Mouse (Mus musculus) bone marrow, adult 2 months (tissue): ENCODE results near the gene Slc22a21. TPM values are rescaled to one million over a fixed set of nuclear protein-coding genes. Genes with fewer than 3 reads are reported as not detected.
A peak's percentile ranks its signal among the peaks of the same experiment; 100 is the strongest.
"Not testable (repeated sequence)": the region's sequence is repeated elsewhere in the genome, so short reads cannot be mapped to it uniquely, and the experiment has no call there.

Source experiments
- H3K27ac ChIP-seq: fragments of 200-500 bp; 2 replicates; pipeline ENCODE4 v1.5.1; 2012; ENCODE audit warnings: low read depth, mild to moderate bottlenecking, control low read depth, inconsistent platforms, low read length; ENCODE audit not compliant: control insufficient read depth, poor library complexity, insufficient read depth
- H3K4me1 ChIP-seq: fragments of 200-500 bp; 2 replicates; pipeline ENCODE4 v1.6.1; 2011; ENCODE audit warnings: low read length; ENCODE audit not compliant: control insufficient read depth, insufficient read depth
- H3K4me3 ChIP-seq: fragments of 200-500 bp; replicated peaks from 2 replicates; pipeline ENCODE3; 2011; ENCODE audit warnings: mild to moderate bottlenecking, low read depth, low read length, control low read depth; ENCODE audit not compliant: control insufficient read depth
- CTCF ChIP-seq: fragments of 200-500 bp; IDR thresholded peaks from 2 replicates; pipeline ENCODE4 v1.5.1; 2011; ENCODE audit warnings: low read length, control low read depth; ENCODE audit not compliant: control insufficient read depth, insufficient read depth
- POLR2A ChIP-seq: fragments of 200-500 bp; IDR thresholded peaks from 2 replicates; pipeline ENCODE4 v1.6.1; 2011; ENCODE audit warnings: low read depth, mild to moderate bottlenecking, control low read depth, low read length, borderline replicate concordance; ENCODE audit not compliant: control insufficient read depth
- WGBS: fragments of 180-500 bp; shearing (Covaris S2); methylation state at CpG from one replicate; pipeline ENCODE4 v1.1.7; 2018; 5-methylcytosine and 5-hydroxymethylcytosine counted together
- polyA plus RNA-seq: library from polyadenylated mRNA; stranded (reverse); fragments of >200 nt; gene quantifications from 2 replicates; pipeline ENCODE4 v1.2.4, GENCODE M21; 2011; ENCODE audit warnings: low replicate concordance; ENCODE audit not compliant: missing spikeins, insufficient read depth, insufficient read length

The Slc22a21 gene
- polyA plus RNA-seq, 1 experiment, result 6.3 TPM

- Histone ChIP-seq H3K4me1 (peaks cover 8% of the 10 kb centered on the region), H3K4me3 (peak overlapping the region; percentile 5), H3K27ac (peak overlapping the region; percentile 88)
- TF ChIP-seq POLR2A, result no peak
- no peak for TF ChIP-seq CTCF
- WGBS, result 59% methylated on average over 3 of the region's 3 CpGs
Measured at GRCm38 (mm10) chr11:54004734-54005133, 24.6 kb upstream of the Slc22a21 start.

DNA sequence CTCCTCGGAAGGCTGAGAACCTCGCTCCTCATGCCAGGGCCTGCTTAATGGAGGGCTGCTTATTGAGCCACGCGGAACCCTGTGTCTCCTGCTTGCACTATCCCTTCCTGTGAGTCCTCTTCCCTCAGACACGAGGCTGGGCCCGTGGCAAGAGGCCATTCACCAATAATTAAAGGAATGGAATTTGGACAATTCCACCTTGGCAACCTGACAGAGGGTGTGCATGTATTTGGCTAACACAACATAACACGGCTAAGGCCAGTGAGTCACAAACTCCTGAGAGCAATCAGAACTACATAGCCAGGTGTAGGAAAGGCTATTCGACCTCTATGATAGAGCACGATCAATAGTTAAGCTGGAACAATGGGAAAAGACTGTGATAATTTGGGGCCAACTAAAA is 24.1 kb upstream of the Slc22a21 start:
- TF ChIP-seq POLR2A (no peak), CTCF (no peak)
- 80% methylated on average over 9 of the region's 9 CpGs for WGBS
- Histone ChIP-seq H3K27ac (peak overlapping the region; percentile 58; the same call in 1 of the 2 replicates), H3K4me1 (peaks cover 8% of the 10 kb centered on the region), H3K4me3 (no peak overlapping the region)

DNA sequence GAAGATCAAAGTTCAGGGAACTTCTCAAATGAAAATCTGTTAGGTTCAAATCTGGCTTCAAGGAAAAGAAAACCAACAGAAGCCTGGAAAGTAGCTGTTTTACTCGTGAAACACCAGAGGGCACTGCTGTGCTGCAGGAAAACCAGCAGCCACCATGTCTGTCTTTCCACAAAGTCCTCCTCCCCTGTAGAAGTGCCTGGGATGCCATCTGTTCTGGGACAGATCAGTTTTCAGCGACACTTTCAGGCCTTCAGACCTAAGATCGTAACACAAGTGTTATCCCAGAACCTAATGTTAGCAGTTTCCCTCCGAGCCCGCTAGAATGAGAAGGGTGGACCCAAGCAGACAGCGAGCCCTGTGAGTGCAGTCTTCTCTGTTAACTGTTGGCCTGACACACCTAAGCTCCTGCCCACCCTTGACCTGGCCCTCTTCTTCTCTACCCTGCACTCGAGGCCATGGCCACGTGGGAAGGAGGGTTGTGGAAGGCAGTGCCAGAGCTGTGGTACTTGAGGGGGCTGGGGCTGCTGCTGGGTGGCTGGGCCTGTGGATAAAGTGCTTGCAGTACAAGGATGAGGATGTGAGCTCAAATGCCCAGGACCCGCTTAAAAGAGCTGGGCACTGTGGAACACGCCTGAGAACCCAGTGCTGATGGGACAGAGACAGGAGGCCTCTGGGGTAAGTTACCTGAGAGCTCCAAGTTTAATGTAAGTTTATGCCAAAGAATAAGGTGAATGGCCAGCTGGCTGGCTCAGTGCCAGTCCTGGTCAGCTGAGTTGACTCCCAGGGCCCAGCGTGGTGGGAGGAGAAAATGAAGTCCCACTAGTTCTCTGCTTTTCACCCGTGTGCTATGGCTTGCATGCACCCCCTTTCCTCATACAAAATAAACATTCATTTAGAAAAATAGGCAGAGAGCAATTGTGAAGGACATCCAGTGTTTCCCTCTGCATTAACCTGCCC is 22.9 kb upstream of the Slc22a21 start:
- 0 out of 2 replicates have a peak overlapping the region, but pooled peaks have one; percentile 2 for H3K27ac ChIP-seq
- not testable (repeated sequence) for H3K4me3 ChIP-seq, H3K4me1 ChIP-seq
- 56% methylated on average over 12 of the region's 12 CpGs for WGBS
- TF ChIP-seq CTCF, result peak; percentile 79

GRCm38 (mm10) chr11:54002147-54002760 is 22.1 kb upstream of the Slc22a21 start:
- peaks cover 8% of the 10 kb centered on the region for H3K4me1 ChIP-seq
- 18% methylated on average over 5 of the region's 5 CpGs for WGBS
- no peak for TF ChIP-seq POLR2A
- peak; percentile 80 for TF ChIP-seq CTCF
- H3K27ac ChIP-seq, result no peak overlapping the region
- no peak overlapping the region for H3K4me3 ChIP-seq

DNA sequence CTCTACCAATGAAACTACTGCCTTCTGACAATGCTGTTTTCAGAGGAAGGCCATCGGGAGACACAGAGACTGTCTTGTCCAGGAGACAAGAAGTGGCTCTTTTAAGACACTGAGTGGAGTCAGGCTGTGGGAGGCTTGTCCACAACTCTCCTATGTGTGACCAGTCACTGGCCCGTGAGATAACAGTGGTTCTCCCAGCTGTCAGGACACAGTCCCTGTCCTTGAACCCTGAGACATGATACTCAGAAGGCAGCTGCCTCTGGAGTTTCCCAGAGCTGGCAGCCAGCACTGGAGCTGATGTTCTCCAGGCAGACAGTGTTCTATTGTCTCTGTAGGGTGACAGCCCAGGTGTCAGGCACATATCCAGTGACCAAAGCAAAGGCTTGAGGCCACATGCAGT is 17.5 kb upstream of the Slc22a21 start:
- 92% methylated on average over 2 of the region's 2 CpGs for WGBS
- TF ChIP-seq CTCF, result no peak
- TF ChIP-seq POLR2A, result no peak

DNA sequence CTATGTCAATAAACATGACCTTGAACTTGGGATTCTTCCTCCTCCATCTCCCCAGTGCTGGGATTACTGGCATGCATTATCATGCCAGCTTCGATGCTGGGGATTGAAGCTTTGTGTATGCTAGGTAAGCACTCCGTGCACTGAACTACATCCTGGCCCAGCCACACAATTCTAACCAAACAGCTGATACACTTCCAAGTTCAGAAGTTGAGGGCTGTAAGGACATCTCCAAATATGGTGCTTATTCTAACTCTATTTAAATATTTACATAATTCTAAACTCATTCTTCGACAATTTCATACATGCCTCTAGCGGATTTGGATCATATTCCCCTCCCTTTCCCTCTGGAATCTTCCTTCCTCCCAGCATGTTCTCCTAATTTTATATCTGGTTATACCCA is 12.1 kb upstream of the Slc22a21 start:
- 92% methylated on average over 4 of the region's 4 CpGs for WGBS
- TF ChIP-seq CTCF, result no peak
- TF ChIP-seq POLR2A, result no peak
- Histone ChIP-seq H3K4me3 (no peak overlapping the region), H3K27ac (no peak overlapping the region), H3K4me1 (no peaks in the 10 kb centered on the region)

More for the DNA sequence above, 17.5 kb upstream of the Slc22a21 start:
- Histone ChIP-seq H3K27ac (no peak overlapping the region), H3K4me3 (no peak overlapping the region), H3K4me1 (no peaks in the 10 kb centered on the region)

GRCm38 (mm10) chr11:53989232-53989631 is 9.1 kb upstream of the Slc22a21 start:
- Histone ChIP-seq H3K4me3 (no peak overlapping the region), H3K27ac (no peak overlapping the region), H3K4me1 (no peaks in the 10 kb centered on the region)
- no peak for TF ChIP-seq POLR2A
- no peak for TF ChIP-seq CTCF
- 63% methylated on average over 1 of the region's 1 CpGs for WGBS

DNA sequence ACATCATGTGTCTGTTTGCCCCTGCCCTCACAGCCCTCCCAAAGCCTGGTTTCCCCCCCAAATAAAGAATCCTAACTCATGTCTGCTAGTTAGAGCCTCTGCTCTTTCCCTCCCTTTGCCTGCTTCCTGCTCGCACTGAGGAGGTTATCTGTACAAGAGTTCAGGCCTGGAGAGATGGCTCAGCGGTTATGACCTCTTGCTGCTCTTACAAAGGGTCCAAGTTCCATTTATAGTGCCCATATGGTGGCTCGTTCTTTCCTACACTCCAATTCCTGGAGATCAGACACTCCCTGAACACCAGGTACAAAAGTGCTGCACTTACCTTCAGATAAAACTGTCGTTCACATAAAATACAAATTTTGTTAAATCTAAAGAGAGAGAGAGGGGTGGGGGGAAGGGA is 7.9 kb upstream of the Slc22a21 start:
- H3K27ac ChIP-seq, result no peak overlapping the region
- TF ChIP-seq CTCF, result no peak
- no peak for TF ChIP-seq POLR2A
- no peaks in the 10 kb centered on the region for H3K4me1 ChIP-seq
- no peak overlapping the region for H3K4me3 ChIP-seq
- 88% methylated on average over 4 of the region's 4 CpGs for WGBS

- no peak overlapping the region for H3K4me3 ChIP-seq
- 92% methylated on average over 4 of the region's 4 CpGs for WGBS
- H3K4me1 ChIP-seq, result no peaks in the 10 kb centered on the region; the same call in none of the 2 replicates
- no peak for TF ChIP-seq CTCF
- no peak for TF ChIP-seq POLR2A
- no peak overlapping the region for H3K27ac ChIP-seq
Measured at GRCm38 (mm10) chr11:53981396-53981795, 1.3 kb upstream of the Slc22a21 start.

DNA sequence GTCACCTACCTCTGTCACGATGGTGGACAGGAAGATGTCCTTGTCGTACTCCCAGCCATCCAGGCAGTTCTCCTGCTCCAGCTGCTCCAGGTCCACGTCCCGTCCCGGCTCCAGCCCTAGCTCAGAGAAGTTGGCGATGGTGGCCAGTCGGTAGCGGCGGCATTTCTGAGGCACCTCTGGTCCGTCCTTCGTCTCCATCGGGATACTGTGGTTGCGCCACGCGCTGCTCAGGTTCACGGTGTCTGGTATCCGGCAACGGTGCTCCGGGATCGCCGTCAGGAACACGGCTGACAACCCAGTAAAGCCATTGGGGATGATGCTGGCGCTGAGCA is 710 bp downstream of the Slc22a21 start:
- H3K27ac ChIP-seq, H3K4me1 ChIP-seq: not testable (repeated sequence)
- H3K4me3 ChIP-seq, result peak overlapping the region; percentile 76
- WGBS, result 1% methylated on average over 23 of the region's 23 CpGs
